Mouse (Mus musculus) lung, postnatal 36 days (tissue): ENCODE data around the gene Npy1r.

Experiments
- DNase-seq: peaks from one replicate; pipeline ENCODE4 v3.0.0; 2022; ENCODE audit warnings: mixed read lengths

The Npy1r gene

GRCm38 (mm10) chr8:66696970-66697843, at the start of gene Npy1r:
Npy1r (plus strand) TSS chr8:66697192.
- peak; percentile 51 for DNase-seq

- no peak for DNase-seq
Measured at GRCm38 (mm10) chr8:66681261-66681660, 15.7 kb upstream of the Npy1r start.

- DNase-seq, result no peak
Measured at GRCm38 (mm10) chr8:66687511-66688329, 9.3 kb upstream of the Npy1r start, which contains the start of gene Npy5r. Npy5r (minus strand) TSS chr8:66688128.

GRCm38 (mm10) chr8:66688395-66688794, 8.6 kb upstream of the Npy1r start:
- no peak for DNase-seq

- no peak for DNase-seq
Measured at GRCm38 (mm10) chr8:66688799-66689198, 8.2 kb upstream of the Npy1r start.

GRCm38 (mm10) chr8:66690402-66690801, 6.6 kb upstream of the Npy1r start:
- no peak for DNase-seq

GRCm38 (mm10) chr8:66698011-66698410, 1.0 kb downstream of the Npy1r start:
- no peak for DNase-seq

- no peak for DNase-seq
Measured at GRCm38 (mm10) chr8:66698782-66699181, 1.8 kb downstream of the Npy1r start.

GRCm38 (mm10) chr8:66714324-66714975, 17.5 kb downstream of the Npy1r start:
- no peak for DNase-seq

GRCm38 (mm10) chr8:66722835-66723234, 25.8 kb downstream of the Npy1r start:
- DNase-seq, result no peak

- DNase-seq, result no peak
Measured at GRCm38 (mm10) chr8:66729446-66729845, 32.5 kb downstream of the Npy1r start.

- no peak for DNase-seq
Measured at GRCm38 (mm10) chr8:66731957-66732356, 35.0 kb downstream of the Npy1r start.

GRCm38 (mm10) chr8:66742359-66742758, 45.4 kb downstream of the Npy1r start:
- no peak for DNase-seq

GRCm38 (mm10) chr8:66745612-66746011, 48.6 kb downstream of the Npy1r start:
- DNase-seq, result no peak

GRCm38 (mm10) chr8:66751621-66752020, 54.6 kb downstream of the Npy1r start:
- no peak for DNase-seq

- no peak for DNase-seq
Measured at GRCm38 (mm10) chr8:66756161-66756560, 59.2 kb downstream of the Npy1r start.
